Mouse (Mus musculus): ENCODE results near the gene Tbc1d10c.

The Tbc1d10c gene

DNA sequence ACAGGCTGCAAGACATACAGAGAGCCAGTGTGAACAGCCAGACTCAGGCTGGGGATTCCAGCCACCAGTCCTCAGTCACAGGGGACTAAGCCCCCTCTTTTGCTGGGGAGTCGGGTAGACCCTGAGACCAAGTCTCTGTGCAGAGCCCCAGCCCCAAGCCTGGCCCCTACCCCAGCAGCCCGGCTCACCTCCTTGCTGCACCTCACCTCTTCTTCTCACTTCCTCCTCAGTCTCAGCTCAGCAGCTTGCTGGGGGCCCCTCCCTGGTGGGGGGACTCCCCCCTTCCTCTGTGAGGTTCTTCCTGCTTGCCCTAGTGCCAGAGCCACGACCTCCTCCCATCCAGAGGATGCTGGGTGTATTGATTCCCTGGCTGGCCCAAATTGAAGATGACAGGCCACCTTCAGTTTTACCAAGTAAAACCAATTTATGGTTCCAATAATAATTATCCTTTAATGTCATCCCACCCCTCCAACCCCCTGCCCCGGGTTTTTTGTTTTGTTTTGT, at the start of gene Tbc1d10c:
Gene Tbc1d10c, minus strand, starts transcription at position 454 of the 504 bp plus-strand sequence.
- no peak for ATAC-seq (ENCODE audit: low TSS enrichment)

DNA sequence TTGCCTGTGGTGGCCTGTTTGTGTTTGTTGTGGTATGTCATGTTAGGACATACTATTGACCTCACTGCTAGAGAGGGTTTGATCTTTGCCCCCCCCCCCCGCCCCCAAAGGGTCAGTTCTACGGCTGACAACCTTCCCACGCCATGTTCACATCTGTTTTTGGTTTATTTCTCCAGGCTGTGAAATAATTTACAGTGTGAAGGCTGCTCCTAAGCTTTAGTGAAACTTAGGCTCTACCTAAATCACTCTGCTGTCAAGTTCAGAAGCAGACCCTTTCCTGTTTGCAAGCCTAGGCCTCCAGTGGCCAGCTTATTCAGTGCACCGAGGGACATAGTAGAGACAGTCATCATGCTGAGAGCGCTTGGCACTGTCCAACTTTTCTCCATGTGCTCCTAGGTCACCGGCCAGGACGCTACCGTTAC, 49.2 kb upstream of the Tbc1d10c start:
- no peak for ATAC-seq (ENCODE audit: low TSS enrichment)

DNA sequence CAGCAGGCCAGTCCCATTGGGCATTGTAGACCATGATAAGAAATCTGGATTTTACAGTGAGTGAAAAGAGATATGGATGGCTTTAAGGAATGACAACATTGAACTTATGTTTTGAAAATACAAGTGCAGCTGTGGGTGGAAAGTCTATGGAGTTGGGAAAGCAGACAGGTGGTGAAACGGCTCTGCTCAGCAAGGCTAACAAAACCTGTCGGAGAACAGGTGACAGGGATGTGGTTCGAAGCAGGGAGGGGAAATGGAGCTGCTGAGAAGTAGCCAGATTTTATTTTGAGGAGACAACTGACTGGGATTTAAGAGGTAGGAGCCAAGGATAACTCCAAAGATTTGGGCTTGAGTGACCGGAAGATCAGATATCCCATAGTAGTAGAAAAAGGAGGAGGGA, 43.5 kb upstream of the Tbc1d10c start:
- ATAC-seq (ENCODE audit: low TSS enrichment), result no peak

DNA sequence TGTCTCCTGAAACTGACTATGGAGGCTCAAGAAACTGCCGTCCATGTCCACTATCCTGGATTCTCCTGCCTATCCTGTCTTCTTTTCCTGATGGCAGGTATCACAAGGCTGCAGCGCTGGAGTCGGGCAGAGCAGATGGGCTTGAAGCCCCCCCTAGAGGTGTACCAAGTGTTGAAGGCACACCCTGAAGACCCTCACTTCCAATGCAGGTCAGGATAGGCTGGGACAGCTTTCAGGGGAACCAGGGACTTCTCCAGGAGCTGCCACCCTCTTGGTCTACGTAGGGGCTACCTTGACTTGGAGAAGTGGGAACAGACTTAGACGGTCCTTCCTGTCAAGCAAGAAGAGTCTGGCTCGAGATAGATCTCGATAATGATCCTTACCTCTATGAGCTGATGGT, 41.6 kb upstream of the Tbc1d10c start:
- no peak for ATAC-seq (ENCODE audit: low TSS enrichment)

DNA sequence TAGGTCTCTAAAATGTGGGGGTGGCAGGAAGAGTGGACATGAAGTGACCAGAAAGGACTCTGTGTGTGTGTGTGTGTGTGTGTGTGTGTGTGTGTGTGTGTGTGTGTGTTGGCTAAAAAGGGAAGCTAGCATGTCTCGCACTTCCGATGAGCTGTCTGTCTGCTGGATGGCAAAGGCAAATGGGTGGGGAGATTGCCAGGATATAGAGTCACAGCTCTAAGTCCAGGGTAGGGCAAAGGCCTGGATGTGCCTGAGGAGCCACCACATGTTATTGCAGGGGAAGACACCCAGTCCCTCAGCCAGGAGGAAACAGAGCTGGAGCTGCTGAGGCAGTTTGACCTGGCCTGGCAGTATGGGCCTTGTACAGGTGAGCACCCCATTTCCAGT, 41.1 kb upstream of the Tbc1d10c start:
- no peak for ATAC-seq (ENCODE audit: low TSS enrichment)

DNA sequence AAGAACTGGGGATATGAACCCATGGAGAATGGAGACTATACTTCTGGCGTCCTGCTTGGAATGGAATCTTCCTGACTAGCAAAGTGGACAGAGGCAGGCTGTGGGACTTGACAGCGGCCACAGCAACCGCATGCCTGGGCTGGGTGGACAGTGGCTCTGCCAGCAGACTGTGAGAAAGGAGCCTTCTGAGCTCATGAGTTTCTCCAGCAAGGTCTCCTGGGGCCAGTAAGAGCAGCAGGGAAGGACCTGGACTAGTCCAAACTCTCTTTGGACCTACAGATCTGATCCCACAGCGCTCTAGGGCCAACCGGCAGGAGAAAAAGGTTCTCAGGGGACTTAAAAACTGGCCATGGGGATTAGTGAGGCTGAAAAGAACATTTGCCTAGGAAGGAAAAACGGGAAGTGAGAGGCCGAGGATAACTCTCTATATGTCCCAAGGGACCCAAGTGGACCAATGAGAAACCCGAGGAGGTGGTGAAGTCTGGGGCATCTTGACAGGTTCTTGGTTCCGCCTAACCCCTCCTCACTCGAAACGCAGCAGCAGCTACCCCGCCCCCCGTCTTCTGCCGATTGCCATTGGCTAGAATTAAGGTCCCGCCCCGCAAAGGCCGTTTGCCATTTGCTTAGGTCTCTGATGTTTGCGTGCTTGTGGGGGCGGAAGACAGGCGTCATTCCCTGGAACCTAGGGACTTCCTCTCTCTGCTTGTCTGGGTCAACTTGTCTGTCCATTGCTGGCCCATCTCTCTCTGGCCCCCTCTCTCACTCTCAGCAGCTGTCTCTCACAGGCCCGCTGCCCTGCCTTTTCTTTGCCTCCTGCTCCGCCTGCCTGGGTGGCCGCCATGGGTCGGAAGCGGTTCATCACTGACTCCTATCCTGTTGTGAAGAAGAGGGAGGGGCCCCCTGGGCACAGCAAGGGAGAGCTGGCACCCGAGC, 40.4 kb upstream of the Tbc1d10c start, which contains the start of gene Pold4:
Gene Pold4, plus strand, starts transcription at position 647 of the 933 bp plus-strand sequence.
- peak; percentile 86 for ATAC-seq (ENCODE audit: low TSS enrichment)

DNA sequence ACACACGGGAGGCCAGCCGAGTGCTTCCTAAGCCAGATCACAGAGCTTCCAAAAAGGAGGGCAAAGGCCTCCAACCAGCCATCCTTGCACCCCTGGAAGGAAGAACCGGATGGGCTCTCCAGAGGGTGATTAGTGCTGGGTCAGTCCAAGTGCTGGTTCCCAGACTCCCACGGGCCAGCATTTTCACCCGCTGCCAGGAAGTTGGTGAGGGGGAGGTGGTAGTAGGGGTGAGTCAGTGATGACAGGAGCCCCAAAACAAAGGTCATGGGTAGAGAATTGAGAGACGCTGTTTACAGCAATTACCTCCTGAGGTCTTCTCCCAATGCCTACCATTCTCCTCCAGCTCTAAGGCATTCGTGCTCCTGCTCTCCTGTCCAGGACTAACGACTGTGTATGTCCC, 39.3 kb upstream of the Tbc1d10c start:
- no peak for ATAC-seq (ENCODE audit: low TSS enrichment)

DNA sequence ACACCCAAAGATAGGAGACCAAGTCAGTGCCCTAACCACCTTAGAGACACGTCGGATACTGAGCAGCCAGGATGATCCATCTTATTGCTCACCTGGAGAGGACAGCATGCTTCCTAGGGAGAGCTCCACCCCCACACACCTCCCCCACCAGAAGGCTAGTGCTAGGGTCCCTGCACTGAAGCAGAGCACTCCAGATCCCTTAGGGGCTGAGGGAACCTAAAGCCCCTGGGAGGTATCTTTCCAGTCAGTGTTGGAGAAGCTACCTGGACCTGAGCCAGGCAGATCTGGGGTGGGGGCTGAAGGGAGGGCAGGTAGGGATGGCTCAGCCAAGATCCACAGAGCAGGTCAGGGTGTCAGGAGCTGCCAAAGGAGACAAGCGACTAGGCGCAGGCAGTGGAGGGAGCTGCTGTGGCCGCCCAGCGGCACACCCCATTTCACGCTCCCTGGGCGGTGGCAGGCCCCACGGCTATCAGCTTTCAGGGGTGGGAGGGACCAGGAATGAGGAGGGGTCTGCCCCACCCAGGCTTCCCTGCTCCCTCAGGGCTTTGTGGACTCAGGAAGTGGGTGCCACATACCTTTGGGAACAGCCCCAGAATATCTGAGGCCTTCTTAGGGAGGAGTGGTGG, 38.5 kb upstream of the Tbc1d10c start:
- ATAC-seq (ENCODE audit: low TSS enrichment), result no peak

DNA sequence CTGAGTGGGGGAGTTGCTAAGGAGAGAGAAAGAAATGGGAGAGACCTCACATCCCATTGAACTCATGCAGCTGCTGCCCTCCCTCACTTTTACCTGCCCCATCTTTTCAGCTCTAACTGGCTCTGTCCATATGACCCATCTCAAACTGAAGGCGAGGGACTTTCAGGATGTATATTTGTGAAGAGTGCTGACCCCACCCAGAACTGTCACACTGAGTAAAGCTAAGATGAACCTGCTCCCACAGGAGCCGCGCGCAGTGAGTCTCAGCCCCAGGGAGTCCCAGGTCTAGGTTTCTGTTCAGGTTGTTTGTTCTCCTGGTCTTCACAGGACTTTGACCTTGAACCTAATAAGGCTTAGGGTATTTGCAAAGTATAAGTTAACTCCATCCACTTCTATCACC, 37.8 kb upstream of the Tbc1d10c start:
- no peak for ATAC-seq (ENCODE audit: low TSS enrichment)

DNA sequence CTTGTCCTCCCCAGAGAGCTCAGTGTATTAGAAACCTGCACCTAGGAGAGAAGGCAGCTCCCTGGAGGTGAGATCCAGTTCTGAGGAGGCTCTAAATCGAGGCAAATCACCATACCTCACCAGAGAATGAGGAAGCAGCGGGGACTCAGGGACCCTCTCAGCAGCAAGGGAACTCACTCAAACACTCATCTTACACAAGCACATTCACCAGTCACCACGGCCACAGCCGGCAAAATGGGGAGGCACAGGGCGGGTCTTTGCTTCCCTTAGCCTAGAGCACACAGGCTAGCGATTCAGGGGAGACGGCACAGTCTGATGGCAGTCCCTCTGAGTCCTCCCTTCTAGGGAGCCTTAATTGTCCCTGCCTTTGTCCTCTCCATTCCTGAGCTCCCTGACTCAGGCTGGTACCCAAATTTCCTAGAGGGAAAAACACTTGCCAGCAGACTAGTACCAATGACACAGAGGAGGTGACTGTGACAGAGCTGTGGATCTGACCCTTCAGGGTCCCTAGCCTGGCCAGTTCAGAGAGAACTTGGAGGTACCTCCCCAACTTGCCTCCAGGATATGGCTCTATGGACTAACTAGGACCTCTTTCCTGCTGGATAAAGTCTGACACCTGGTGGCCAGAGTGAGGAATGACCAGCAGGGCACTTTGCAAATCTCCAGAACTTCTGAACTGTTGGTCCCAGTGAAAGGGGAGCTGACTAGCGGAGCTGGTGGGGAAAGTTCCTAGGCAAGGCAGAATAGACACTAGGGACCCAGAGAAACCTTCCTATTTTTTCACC, 37.0 kb upstream of the Tbc1d10c start:
- 0 out of 2 replicates have a peak, but pooled peaks have one; percentile 35 for ATAC-seq (ENCODE audit: low TSS enrichment)

DNA sequence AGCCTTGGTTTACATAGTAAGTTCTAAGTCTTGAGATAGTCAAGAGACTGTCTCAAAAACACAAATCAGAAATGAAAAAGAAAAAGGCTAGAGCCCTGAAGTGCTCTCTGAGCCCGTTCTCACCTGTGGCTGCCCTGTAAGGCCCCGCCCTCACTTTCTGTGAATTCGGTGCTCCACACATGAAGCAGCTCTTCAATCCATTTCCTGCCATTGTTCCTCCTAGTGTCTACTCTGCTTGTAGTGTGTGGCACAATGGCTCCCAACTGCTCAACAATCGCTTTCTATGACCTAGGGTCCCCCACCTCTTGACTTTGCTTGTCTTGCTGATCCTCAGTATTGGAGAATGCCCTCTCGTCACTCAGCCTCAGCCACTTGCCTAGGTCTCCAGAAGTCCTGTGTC, 36.4 kb upstream of the Tbc1d10c start:
- ATAC-seq (ENCODE audit: low TSS enrichment), result no peak

DNA sequence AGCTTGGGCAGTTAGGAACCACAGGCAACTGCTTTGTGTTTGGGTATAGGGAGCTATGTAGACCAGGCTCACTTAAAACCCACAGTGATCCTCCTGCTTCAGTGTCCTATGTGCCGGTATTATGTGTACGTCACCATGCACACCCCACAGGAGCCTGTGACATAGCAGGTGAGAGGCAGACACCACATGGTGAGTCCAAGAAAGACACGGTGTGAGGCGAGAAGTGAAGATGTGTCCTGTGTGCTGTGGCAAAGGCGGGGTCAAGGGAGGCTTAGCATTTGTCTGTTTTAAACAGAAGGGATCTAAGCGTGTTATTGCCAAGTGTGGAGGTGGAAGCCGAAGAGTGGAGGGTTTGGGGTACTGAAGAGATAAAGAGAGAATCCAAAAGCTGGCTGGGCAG, 35.7 kb upstream of the Tbc1d10c start:
- ATAC-seq (ENCODE audit: low TSS enrichment), result no peak

DNA sequence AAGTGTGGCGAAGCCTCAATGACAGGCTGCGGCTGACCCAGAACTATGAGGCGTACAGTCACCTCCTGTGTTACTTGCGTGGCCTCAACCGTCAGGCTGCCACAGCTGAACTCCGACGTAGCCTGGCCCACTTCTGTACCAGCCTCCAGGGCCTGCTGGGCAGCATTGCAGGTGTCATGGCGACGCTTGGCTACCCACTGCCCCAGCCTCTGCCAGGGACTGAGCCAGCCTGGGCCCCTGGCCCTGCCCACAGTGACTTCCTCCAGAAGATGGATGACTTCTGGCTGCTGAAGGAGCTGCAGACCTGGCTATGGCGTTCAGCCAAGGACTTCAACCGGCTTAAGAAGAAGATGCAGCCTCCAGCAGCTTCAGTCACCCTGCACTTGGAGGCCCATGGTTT, 31.1 kb upstream of the Tbc1d10c start:
- ATAC-seq (ENCODE audit: low TSS enrichment), result no peak

DNA sequence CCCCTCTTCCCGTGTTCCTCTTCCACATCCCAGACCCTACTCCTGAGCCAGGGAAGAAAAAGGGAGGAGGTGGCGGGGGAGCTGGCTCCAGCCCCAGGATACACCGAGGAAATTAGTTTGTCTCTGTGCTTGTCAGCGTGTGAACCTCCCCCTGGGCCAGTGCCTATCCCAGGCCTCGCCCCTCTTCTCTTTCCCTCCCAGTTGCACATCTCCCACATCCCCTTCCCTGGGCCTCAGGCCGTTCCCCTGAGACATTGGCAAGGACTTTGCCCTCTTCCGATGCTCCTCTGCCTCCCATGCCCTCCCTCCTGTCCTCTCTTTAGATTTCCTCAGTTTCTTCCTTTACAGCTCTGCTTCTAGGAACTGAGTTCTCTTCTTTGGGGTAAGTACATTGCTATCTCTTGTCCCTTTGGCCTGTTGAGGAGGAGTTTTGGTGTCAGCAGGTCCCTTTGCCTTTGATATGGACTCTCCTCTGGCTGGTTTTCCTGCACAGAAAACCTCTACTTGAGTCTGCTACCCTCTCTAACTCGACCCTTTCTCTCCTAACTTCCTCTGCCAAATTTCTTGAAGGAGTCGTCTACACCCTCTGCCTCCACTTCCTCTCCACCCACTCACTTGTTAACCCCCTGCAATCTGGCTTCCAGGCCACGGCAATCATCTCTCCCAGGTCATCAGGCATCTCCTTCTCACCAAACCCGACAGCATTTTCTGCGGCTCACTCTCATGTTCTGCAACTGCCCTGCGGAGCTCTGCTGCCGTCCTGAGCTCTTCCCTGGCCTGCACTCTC, 30.1 kb upstream of the Tbc1d10c start:
- no peak for ATAC-seq (ENCODE audit: low TSS enrichment)

DNA sequence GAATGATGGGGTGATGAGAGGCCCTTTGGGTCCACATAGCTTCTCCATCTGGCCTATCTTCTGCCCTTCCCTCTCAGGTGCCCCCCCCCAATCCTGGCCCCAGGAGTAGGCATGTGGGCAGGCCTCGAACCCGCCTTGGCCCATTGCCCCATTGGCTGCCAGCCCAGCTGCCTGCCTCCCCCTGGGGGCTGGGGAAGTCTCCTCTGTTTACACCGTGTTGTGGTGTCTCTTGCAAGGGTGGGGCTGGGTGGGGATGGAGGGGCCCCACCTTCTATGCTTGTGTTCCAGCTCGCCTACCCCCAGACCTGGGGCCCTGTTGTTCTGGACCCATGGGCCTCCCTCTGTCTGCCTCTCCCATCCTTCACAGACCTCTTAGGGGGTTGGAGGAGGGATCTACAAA, 29.3 kb upstream of the Tbc1d10c start:
- no peak for ATAC-seq (ENCODE audit: low TSS enrichment)

DNA sequence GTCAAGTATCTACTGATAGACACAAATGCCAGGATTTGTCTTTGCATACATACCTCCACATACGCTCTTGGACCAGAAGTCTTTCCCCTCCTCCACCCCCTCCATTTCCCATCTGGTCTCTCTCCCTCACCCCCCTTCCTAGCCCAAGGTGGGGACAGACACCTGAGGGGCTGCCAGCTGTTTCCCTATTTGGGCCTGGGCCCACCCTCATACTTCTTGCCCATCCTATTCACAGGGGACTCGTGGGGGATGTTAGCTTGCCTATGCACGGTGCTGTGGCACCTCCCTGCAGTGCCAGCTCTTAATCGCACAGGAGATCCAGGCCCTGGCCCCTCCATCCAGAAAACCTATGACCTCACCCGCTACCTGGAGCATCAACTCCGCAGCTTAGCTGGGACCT, 28.9 kb upstream of the Tbc1d10c start:
- ATAC-seq (ENCODE audit: low TSS enrichment), result no peak

DNA sequence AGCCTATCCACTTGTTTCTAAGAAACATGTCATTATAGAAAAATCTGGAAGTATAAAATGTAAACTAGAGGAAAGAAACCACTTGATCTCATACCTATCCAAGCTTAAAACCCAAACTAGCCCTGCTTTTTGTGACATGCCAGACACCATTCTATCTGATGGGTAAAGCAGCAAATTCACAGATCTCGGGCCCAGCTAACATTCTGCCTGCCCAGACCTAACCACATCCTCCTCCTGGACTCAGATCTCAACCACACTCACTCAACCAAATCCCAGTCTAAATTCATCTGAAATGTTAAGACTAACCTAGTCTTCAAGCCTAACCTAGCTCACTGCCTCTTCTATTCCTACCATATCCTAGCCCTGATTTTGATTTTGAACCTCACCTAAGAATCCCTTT, 27.7 kb upstream of the Tbc1d10c start:
- no peak for ATAC-seq (ENCODE audit: low TSS enrichment)

DNA sequence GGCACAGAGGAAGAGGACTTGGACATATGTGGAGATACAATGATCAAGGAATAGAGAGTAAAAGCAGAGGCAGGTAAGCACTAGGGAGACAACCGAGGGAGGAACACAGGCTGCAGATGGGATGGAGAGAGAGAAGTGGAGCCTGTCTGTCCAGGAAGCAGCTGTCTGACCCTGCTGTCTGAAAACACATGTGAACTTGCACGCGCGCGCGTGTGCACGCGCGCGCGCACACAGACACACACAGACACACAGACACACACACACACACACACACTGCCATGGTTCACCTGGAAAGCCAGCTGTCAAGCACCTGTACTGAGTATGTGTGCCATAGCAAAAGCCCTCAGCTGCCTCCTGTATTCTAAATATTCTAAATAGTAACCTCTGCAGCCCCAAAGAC, 27.2 kb upstream of the Tbc1d10c start:
- ATAC-seq (ENCODE audit: low TSS enrichment), result no peak

DNA sequence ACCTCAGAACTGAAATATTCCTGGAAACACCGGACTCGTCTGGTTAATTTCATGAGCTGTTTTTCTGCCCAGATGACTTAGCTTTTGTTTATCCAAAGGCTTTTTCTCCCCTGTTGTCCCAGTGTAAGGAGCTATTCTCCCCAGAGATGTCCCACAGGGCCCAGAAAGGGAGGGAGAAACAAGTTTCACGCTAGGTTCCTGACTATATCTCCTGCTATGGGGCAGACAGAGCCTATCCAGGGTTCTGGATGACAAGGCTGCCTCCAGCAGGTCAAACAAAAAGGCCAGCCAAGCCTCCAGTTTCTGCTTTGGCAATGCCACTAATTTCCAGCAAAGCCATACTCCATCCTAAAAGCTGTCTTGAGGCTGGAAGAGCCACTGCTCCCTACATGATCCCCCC, 26.8 kb upstream of the Tbc1d10c start:
- ATAC-seq (ENCODE audit: low TSS enrichment), result no peak

DNA sequence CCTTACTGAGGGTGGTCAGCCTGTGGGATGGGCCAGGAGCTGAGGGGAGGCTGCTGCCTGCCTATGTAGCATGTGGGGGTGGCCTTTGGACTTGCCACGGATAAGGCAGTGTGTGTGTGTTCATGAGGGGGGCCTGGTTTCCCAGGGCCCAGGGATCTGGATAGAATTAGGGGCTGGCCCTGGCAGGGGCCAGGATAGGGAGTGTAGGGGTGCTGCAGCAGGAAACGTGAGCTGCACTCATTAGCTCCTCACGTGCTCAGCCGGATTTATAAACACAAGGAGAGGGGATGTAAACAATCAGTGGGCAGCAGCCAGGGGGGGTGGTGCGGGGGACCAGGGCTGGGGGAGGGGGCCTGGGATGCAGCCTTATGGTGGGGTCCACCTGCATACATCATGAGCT, 26.1 kb upstream of the Tbc1d10c start:
- no peak for ATAC-seq (ENCODE audit: low TSS enrichment)

DNA sequence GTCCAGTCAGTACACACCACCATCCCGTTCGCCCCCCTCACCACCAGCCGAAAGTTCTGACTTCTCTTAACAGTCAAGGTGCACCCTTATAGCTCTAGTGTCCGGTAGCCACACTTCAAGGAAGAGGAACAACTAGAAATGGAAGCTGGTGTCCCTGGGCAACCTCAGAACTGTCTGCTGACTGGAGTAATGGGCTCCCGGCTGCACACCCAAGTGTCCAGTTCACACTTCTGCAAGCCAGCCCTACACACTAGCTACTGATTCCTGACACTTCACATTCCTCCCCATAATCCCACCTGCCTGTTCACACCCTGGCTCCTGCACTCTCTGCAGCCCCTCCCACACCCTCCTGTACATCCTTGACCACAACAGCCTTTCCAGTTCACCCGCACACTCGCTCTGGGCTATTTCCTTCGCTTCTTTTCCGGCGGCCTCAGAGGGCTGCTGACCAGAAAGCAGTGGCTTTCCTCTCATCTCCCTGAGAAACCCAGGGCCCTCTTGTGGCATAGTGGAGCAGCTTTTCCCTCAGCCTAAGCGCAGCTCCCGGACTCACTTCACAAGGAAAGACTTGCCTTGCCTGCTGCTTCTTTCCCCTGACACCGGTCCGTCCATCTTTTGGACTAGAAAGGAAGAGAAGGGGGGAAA, 25.1 kb upstream of the Tbc1d10c start:
- peak; percentile 73; the same call in 1 of the 2 replicates for ATAC-seq (ENCODE audit: low TSS enrichment)
